Comparison of ENCODE assay signal across 15 mouse cellular contexts in genomic region chr10:53796258-53796581, GRCm38 (mm10). TPM values are rescaled to one million over a fixed set of nuclear protein-coding genes. Genes with fewer than 3 reads are reported as not detected.
A peak's percentile ranks its signal among the peaks of the same experiment; 100 is the strongest.
DNase-seq lines count a peak whose midpoint lies in the region; ATAC-seq lines count a peak whose summit lies in the region.
"Had no signal": no experiment of that assay in that cellular context is flagged by ENCODE, and none has a peak within 500 bp of the region (broad histone marks: within the 10 kb centered on the region; RNA-seq: fewer than 3 reads in every experiment).

No protein-coding gene starts in this region.

- peak; percentile 15; the same call in 1 of the 2 replicates for ATAC-seq in forebrain, embryonic 16.5 days
- ATAC-seq in forebrain, embryonic 12.5 days (ENCODE audit: low FRiP score), result no peak
- ATAC-seq in hindbrain, embryonic 16.5 days, result peak; percentile 42; the same call in 1 of the 2 replicates
- ATAC-seq in hindbrain, embryonic 11.5 days (ENCODE audit: low FRiP score), result no peak
- 0 out of 2 replicates have a peak, but pooled peaks have one; percentile 53 for ATAC-seq in neural tube, embryonic 15.5 days (ENCODE audit: low FRiP score)
- ATAC-seq: inflammation-experienced regulatory T-cells, adult 6 months; intestine, postnatal 0 days had no signal

- 96% methylated on average over 1 of the region's 1 CpGs for WGBS in forebrain, embryonic 16.5 days
- 96% methylated on average over 1 of the region's 1 CpGs for WGBS in forebrain, embryonic 12.5 days
- 100% methylated on average over 1 of the region's 1 CpGs for WGBS in hindbrain, embryonic 16.5 days
- 90% methylated on average over 1 of the region's 1 CpGs for WGBS in hindbrain, embryonic 11.5 days
- 96% methylated on average over 1 of the region's 1 CpGs for WGBS in neural tube, embryonic 15.5 days

- H3K9me3 ChIP-seq in forebrain, embryonic 16.5 days (ENCODE audit: control insufficient read depth, low read length), result no peaks in the 10 kb centered on the region
- no peaks in the 10 kb centered on the region for H3K9me3 ChIP-seq in forebrain, embryonic 12.5 days
- H3K9me3 ChIP-seq in hindbrain, embryonic 16.5 days (ENCODE audit: control insufficient read depth, low read length), result no peaks in the 10 kb centered on the region
- no peaks in the 10 kb centered on the region for H3K9me3 ChIP-seq in hindbrain, embryonic 11.5 days (ENCODE audit: control insufficient read depth, low read length)
- no peaks in the 10 kb centered on the region for H3K9me3 ChIP-seq in neural tube, embryonic 15.5 days (replicated peaks)
- H3K9me3 ChIP-seq: embryonic facial prominence, embryonic 13.5 days; heart, embryonic 10.5 days had no signal

- no peaks in the 10 kb centered on the region for H3K36me3 ChIP-seq in forebrain, embryonic 16.5 days (ENCODE audit: control insufficient read depth, insufficient read depth)
- H3K36me3 ChIP-seq in forebrain, embryonic 12.5 days (replicated peaks), result no peaks in the 10 kb centered on the region
- no peaks in the 10 kb centered on the region for H3K36me3 ChIP-seq in hindbrain, embryonic 16.5 days (ENCODE audit: control insufficient read depth, insufficient read depth, low read length)
- no peaks in the 10 kb centered on the region for H3K36me3 ChIP-seq in hindbrain, embryonic 11.5 days (ENCODE audit: control insufficient read depth, insufficient read depth, low read length)
- no peaks in the 10 kb centered on the region for H3K36me3 ChIP-seq in neural tube, embryonic 15.5 days
- H3K36me3 ChIP-seq: embryonic facial prominence, embryonic 13.5 days; heart, embryonic 10.5 days had no signal

- H3K9ac ChIP-seq in forebrain, embryonic 16.5 days (replicated peaks; ENCODE audit: low read depth, low read length), result no peak overlapping the region
- no peak overlapping the region for H3K9ac ChIP-seq in forebrain, embryonic 12.5 days
- H3K9ac ChIP-seq in hindbrain, embryonic 16.5 days (ENCODE audit: low read depth, low read length), result no peak overlapping the region
- H3K9ac ChIP-seq in hindbrain, embryonic 11.5 days (ENCODE audit: low read depth, low read length), result no peak overlapping the region
- no peak overlapping the region for H3K9ac ChIP-seq in neural tube, embryonic 15.5 days (replicated peaks)
- H3K9ac ChIP-seq: embryonic facial prominence, embryonic 13.5 days had no signal

- no peak for DNase-seq in hindbrain, embryonic 11.5 days (ENCODE audit: low spot score)
- DNase-seq in neural tube, embryonic 10.5 days (ENCODE audit: extremely low spot score, low spot score), result no peak
- no peak for DNase-seq in right cerebral cortex, postnatal 36 days (ENCODE audit: low spot score in 2 of 2)
- DNase-seq: adrenal gland, adult 2 months; adrenal gland, postnatal 25 days; gastrocnemius, postnatal 10 days had no signal

- H3K27ac ChIP-seq in forebrain, embryonic 16.5 days (ENCODE audit: low read length), result no peak overlapping the region
- no peak overlapping the region for H3K27ac ChIP-seq in forebrain, embryonic 12.5 days
- no peak overlapping the region for H3K27ac ChIP-seq in hindbrain, embryonic 16.5 days (ENCODE audit: low read depth, low read length)
- H3K27ac ChIP-seq in hindbrain, embryonic 11.5 days (ENCODE audit: low read depth, low read length), result no peak overlapping the region
- H3K27ac ChIP-seq in neural tube, embryonic 15.5 days (replicated peaks), result no peak overlapping the region
- H3K27ac ChIP-seq: embryonic facial prominence, embryonic 13.5 days; heart, embryonic 10.5 days had no signal

- no peak overlapping the region for H3K4me3 ChIP-seq in forebrain, embryonic 16.5 days (replicated peaks; ENCODE audit: low read length)
- H3K4me3 ChIP-seq in forebrain, embryonic 12.5 days (replicated peaks), result no peak overlapping the region
- no peak overlapping the region for H3K4me3 ChIP-seq in hindbrain, embryonic 16.5 days (ENCODE audit: low read length)
- H3K4me3 ChIP-seq in hindbrain, embryonic 11.5 days (ENCODE audit: low read depth, low read length), result no peak overlapping the region
- no peak overlapping the region for H3K4me3 ChIP-seq in neural tube, embryonic 15.5 days (replicated peaks)
- H3K4me3 ChIP-seq: embryonic facial prominence, embryonic 13.5 days; heart, embryonic 10.5 days had no signal

- H3K4me2 ChIP-seq in forebrain, embryonic 16.5 days (ENCODE audit: low read length), result no peak overlapping the region
- no peak overlapping the region for H3K4me2 ChIP-seq in forebrain, embryonic 12.5 days
- no peak overlapping the region for H3K4me2 ChIP-seq in hindbrain, embryonic 16.5 days (ENCODE audit: low read length)
- H3K4me2 ChIP-seq in hindbrain, embryonic 11.5 days (replicated peaks; ENCODE audit: low read depth, low read length), result no peak overlapping the region
- H3K4me2 ChIP-seq in neural tube, embryonic 15.5 days, result no peak overlapping the region
- H3K4me2 ChIP-seq: embryonic facial prominence, embryonic 13.5 days had no signal

- no peaks in the 10 kb centered on the region for H3K27me3 ChIP-seq in forebrain, embryonic 16.5 days (replicated peaks; ENCODE audit: control insufficient read depth, insufficient read depth, low read length)
- H3K27me3 ChIP-seq in forebrain, embryonic 12.5 days, result no peaks in the 10 kb centered on the region
- no peaks in the 10 kb centered on the region for H3K27me3 ChIP-seq in hindbrain, embryonic 16.5 days (replicated peaks; ENCODE audit: control insufficient read depth, insufficient read depth, low read length)
- no peaks in the 10 kb centered on the region for H3K27me3 ChIP-seq in hindbrain, embryonic 11.5 days (ENCODE audit: control insufficient read depth, insufficient read depth, low read length)
- no peaks in the 10 kb centered on the region for H3K27me3 ChIP-seq in neural tube, embryonic 15.5 days (replicated peaks)
- H3K27me3 ChIP-seq: CH12.LX; embryonic facial prominence, embryonic 13.5 days had no signal

- H3K4me1 ChIP-seq in forebrain, embryonic 16.5 days (replicated peaks; ENCODE audit: control insufficient read depth, insufficient read depth, low read length), result no peaks in the 10 kb centered on the region
- no peaks in the 10 kb centered on the region for H3K4me1 ChIP-seq in forebrain, embryonic 12.5 days
- no peaks in the 10 kb centered on the region for H3K4me1 ChIP-seq in hindbrain, embryonic 16.5 days (ENCODE audit: control insufficient read depth, insufficient read depth, low read depth, low read length)
- H3K4me1 ChIP-seq in hindbrain, embryonic 11.5 days (replicated peaks; ENCODE audit: control insufficient read depth, insufficient read depth, low read length), result no peaks in the 10 kb centered on the region
- no peaks in the 10 kb centered on the region for H3K4me1 ChIP-seq in neural tube, embryonic 15.5 days
- H3K4me1 ChIP-seq: embryonic facial prominence, embryonic 13.5 days; heart, embryonic 10.5 days had no signal

RNA-seq across cellular contexts. Expression of gene Fam184a, which starts 45.3 kb away (rescaled TPM):
- 6.5 and 7.2 TPM in 2 replicates for polyA plus RNA-seq in forebrain, embryonic 16.5 days (2015; fragmentation: Nextera tagmentation; extraction: Ambion mirVana)
- polyA plus RNA-seq in forebrain, embryonic 12.5 days (2016; fragmentation: Nextera tagmentation; extraction: Ambion mirVana), result 7.2 and 7.9 TPM in 2 replicates
- 13.3 and 14.5 TPM in 2 replicates for polyA plus RNA-seq in hindbrain, embryonic 16.5 days (2015; fragmentation: Nextera tagmentation; extraction: Ambion mirVana)
- polyA plus RNA-seq in hindbrain, embryonic 11.5 days (2014; fragmentation: Nextera tagmentation; extraction: Ambion mirVana), result 7.0 and 7.6 TPM in 2 replicates
- polyA plus RNA-seq in neural tube, embryonic 15.5 days (2015; fragmentation: Nextera tagmentation; extraction: Ambion mirVana), result 13.0 and 14.9 TPM in 2 replicates
- polyA plus RNA-seq: inflammation-experienced regulatory T-cells, adult 6 months had no signal

Comparison
In these comparisons a context has a peak if more than half of its experiments do, and no peak if none do; other contexts are left out.
1. ATAC-seq: peak in forebrain, embryonic 16.5 days (single experiment), hindbrain, embryonic 16.5 days (single experiment) and neural tube, embryonic 15.5 days (single experiment); none in forebrain, embryonic 12.5 days (single experiment) and hindbrain, embryonic 11.5 days (single experiment).